Mouse (Mus musculus) WW6 (cell line): ENCODE measurements at regions not wholly inside any gene's neighbourhood (a gene's known extent, or its start where the extent isn't known, plus 50 kb on each side); places are given as distances from the start of the nearest gene placed in this dataset.

Source experiments
- DNase-seq: peaks from one replicate; pipeline ENCODE4 v3.0.0-alpha.2; 2013; ENCODE audit warnings: low read depth, low spot score

DNA sequence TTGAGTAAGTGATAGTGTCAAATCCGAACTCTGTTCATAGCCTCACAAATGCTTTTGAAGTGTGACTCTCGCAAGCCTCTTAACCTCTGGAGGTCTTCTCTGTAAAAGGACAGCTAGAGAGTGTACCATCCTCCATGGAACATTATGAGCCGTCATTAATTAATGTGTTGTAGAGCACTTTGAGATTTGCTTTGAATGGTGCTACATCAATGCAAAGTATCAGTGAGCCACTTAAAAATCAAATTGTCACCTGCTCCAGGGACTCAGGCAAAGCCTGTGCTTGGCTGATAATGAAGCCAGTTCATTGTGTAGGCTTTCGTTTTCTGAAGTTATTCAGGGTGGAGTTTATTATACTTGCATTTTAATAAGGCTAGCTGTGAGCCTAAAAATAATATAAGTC lies 801.8 kb upstream of the B3galt2 start:
- no peak for DNase-seq

DNA sequence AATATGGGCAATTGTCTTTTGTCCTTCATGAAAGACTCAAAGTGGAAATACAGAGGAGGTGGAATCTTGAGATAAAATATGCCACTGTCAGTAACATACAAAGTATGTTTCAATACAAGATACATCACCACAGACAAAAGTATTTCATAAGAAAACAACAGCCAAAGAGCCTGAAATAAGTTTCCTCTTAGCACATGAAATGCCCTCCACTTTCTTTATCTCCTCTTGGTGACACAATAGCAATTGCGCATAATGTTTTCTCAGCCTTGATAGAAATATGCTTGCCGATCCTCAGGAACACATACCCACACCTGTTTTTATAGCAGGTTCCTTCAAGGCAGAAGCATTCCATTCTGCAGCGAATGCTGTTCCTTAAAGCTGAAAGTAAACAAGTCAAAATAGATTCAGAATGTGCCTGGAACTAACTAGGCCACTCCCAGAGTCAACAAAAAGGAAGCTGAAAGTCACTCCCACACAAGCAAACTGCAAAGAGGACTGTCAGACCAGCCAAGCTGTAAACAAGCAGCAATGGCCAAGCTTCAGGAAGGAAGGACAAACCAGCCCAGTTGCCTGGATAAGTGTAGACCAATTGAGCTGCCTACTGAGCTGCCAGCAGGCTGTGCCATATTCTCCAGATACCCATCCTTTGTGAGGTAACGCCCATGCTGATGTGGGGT lies 773.3 kb upstream of the B3galt2 start:
- no peak for DNase-seq

DNA sequence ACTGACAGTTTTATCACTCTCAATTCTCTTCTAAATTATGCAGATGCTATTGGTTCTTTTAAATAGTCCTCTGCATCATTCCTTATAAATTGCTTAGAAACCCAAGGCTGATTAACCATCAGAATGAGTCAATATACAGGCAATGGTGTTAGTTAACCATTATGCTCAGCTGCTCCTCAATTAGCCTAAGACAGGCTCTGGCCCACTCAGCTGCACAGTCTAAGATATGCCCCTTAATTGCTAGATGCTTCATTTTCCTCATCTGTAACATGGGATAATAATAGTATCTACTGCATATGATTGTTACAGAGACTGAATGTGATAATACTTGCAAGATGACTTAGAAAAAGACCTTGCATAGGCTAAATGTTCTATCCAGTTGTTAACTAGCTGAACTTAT lies 748.6 kb upstream of the B3galt2 start:
- DNase-seq: no peak

DNA sequence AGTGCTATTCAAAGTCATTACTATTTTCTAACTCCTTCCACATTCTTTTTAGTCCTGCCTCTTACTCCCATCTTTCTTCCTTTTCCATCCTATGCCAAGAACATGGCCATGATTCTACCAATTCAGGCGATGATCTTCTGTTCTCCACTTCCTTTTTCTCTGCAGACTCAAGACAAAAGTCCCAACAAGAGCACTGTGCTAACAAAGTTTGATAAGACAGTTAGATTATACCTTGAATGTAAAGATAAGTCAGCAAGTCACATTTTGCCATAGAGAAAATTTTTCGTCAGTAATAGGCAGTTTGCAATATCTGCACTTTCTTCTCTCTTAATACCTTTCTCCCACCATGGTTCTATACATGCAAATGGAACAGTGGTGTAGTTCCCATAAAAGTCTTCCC lies 747.3 kb upstream of the B3galt2 start:
- DNase-seq: no peak

DNA sequence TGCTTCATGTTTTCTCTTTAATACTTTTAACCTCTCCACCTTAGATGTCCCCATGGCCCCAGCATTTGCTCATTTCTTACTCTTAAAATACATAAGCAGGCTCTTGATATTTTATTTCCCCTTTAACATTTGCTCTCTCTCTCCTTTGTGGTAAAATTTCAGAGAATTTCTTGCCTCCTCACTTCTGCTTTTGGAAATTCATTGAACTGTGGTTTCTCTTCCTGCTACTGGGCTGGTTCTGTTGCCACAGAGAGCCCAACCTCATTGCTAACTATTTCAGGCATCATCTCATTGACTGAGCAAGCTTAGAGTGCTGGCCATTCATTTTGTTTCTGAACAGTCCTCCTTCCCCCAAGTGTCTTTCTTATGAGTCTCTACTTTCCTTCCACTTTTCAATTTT lies 746.3 kb upstream of the B3galt2 start:
- no peak for DNase-seq

DNA sequence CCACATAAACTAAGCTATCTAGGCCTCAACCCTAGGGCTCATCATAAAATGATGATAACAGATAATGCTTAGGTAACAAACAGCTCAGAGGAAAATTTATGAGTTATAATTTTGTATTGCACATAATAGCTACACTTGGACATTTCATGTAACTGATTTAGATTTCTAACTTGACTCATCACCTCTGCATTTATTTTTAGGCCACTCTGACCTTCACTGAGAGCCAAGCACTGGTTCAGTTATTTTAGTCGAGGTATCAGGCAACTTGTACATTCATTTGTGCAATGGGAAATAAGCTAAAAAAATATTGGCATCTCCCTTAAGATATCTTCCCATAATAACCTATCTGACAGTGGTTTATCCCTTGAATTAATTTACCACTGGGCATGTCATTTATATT lies 745.4 kb upstream of the B3galt2 start:
- DNase-seq: no peak

DNA sequence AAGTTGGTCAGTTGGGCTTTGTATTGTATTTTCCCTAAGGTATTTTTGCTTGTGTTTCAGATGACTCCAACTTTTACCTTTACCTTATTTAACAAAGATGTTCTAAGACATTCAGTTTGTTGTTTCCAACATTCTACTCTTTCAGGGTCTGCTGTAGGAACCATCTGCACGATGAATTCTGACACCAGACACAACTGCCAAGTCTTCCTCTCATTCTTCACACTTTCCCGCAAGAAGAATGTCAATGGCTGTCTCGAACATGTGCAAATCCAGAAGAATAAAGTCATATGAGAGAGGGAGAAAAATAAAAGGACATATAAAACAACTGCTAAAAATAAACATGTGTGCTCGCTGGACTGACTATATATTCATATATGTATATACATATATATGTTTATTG lies 730.6 kb upstream of the B3galt2 start:
- no peak for DNase-seq

DNA sequence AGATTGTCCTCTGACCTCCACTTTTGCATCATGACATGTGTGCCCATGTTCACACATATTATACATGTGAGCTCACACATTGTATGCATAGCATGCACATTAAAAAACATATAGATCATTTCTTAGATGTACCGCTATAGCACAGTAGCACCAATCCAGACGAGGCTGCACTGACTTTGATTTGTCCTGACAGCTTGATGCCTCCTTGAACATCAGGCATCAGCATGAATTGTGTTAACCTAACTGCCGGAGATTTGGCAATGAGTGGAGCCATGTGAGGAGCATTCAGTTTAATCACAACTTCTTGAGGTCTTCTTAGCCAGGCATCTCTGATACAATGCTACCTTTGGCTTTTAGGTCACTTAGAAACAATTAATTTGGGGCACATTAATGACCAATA lies 683.8 kb upstream of the B3galt2 start:
- no peak for DNase-seq

DNA sequence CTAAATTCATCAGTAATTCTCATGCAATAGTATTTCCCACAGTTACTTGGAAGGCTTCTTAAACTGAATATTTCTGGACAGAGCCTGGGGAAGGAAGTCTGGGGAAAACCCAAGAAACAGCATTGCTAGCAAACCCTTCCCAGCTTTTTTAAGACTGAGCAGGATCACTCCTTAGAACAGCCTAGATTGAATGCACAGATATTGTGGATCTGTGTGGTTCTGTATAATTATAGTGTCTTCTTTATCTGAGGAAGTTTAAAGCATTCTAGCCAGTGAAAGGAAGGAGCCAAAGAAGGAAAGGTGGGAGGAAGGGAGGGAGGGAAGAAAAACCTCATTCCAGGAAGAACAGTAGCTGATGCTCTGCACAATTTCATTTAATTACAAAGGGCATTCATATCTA lies 669.0 kb upstream of the B3galt2 start:
- no peak for DNase-seq

DNA sequence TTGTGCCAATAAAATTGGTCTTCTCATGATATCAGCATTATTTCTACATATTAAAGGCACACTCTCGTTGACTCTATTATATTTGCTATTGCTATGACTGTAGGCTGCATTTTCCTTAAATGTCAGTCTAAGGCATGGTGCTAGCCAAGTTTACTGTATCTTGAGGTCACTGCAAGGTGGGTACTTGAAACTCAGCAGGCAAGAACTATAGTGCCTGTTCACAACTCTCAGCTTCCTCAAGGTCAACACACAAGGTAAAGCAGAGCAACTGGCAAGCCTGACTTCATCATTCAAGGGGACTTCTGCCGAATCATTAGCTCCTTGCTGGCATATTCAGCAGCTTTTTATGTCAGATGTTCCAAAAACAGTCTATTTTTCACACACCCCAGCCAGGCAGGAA lies 667.1 kb upstream of the B3galt2 start:
- no peak for DNase-seq

DNA sequence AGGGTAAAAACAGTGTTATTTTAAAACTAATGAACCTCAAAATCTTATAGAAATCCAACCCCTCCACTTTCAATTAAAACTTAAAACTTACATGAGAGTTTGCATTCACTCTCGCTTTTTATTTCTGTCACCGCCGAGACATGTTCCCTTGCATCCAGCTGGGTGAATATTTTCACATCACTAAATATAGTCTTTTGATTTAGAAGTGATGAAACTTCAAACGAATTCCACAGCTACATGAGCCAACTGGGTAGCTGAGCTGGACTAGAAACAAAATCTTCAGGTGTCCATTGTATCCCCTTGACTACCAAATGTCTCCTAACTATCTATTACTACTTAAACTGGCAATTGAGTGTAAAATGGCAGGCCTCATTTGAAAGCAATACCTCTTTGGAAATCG lies 657.5 kb upstream of the B3galt2 start:
- no peak for DNase-seq

DNA sequence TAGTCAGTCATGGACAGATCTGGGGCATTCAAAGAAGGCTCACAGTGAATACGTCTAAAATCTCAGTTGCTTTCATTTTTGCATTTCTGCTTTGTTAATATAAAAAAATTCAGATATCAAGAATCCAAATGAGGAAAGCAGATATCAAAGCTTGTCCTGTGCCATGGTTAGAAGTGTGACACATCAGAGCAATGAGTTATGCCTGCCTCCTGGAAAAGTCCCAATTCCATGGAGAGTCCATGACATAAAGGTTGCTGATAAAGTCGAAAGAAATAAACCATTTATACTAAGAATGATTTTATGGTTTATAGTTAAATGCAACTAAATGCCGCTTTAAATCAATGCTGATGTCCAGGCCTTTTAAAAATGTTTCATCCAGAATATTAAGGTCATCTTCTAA lies 656.8 kb upstream of the B3galt2 start:
- no peak for DNase-seq

DNA sequence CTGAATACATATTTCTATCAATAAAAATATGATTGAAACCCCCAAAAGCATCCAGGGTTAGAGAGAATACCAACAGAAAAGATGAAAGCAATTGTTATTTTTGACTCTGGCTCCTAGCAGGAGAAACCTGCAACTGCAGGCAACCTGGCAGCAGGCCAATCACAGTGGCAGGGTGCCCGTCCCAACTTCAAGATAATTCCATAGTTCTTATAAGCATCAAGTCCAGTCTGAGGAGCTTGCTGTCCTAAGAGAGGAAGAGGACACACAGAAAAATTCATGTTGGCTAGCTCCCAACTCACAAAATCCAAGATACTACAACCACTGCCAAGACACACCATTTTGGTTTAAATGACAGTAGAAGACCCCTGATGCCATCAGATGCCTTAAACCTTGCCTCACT lies 654.9 kb upstream of the B3galt2 start:
- no peak for DNase-seq

DNA sequence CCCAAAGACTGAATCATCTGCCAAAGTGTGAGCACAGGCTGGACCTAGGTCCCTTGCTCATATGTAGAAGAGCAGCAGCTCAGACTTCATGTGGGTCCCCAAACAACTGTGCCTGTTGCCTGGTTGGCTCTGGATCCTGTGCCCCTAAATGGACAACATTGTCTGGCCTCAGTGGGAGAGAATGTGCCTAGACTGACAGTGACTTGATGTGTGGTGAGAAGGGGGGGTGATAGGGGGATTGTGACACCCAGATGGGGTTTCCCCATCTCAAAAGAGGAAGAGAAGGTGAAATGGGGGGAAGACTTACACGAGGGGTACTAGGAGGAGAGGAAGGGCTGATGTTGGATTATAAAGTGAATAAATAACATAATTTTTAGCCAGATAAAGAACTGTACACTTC lies 640.2 kb upstream of the B3galt2 start:
- DNase-seq: no peak

DNA sequence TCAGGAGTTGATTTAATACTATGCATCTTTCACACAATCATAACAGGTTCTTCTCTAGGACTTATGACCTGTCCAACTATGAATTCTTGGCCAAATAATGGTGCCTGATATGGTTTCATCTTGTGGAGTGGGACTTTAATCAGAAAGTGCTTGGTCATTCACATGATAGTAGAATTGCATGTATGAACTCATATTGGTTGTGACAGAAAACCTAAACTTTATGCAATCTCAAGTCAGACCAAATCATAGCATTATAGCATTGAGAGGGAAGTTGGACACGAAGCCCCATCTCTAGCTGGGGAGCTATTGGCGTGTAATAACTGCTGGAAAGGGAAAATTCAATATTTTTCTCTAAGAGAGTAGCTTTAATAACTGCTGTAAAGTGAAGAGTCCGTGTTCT lies 639.4 kb upstream of the B3galt2 start:
- no peak for DNase-seq

DNA sequence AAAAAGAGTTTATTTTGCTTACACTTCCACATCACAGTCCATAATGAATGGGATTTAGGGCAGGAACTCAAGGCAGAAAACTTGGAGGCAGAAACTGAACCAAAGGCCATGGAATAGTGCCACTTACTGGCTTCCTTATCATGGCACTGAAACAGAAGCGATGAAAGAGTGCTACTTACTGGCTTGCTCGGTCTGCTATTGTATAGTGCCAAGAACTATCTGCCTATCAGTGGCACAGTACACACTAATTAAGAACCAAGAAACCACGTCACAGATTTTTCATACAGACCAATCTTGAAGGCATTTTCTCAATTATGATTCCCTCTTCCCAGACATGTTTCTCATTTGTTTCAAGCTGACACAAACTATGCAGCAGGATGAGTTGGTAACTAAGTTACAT lies 634.4 kb upstream of the B3galt2 start:
- no peak for DNase-seq

DNA sequence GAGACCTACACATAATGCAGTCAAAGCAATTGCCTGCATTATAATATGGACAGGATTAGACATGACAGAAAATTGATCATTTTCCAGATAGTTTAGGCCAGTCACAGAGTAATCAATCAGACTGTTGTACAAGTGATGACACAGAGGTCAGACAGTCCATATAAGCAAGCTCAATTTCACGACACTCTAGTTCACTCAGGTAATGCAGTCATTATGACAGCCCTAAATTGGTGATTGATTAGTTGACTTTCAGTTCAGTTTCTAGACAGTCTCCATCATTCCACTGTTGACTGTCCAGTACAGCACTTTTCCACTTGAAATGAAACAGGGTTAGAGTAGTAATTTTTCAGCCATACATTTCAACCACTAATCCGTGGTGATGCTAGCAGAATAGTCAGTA lies 620.5 kb upstream of the B3galt2 start:
- DNase-seq: no peak

DNA sequence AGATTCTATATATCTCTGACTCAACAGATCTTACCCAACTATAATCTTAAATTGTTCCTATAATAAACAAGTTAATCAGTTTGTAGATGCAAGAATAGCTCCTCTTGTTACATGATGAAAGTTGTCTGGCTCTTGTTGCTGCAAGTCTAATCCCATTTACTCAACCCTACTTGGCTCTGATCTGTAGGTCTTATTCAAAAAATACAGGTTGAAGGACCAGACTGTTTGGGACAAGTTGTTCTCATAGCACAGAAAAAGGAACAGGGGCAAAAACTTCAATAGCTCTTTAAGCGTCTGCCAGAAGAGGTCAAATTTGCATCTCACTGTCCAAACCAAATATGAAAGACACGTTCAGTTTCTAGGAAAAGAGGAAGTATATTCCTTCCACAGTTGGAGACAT lies 587.3 kb upstream of the B3galt2 start:
- no peak for DNase-seq

DNA sequence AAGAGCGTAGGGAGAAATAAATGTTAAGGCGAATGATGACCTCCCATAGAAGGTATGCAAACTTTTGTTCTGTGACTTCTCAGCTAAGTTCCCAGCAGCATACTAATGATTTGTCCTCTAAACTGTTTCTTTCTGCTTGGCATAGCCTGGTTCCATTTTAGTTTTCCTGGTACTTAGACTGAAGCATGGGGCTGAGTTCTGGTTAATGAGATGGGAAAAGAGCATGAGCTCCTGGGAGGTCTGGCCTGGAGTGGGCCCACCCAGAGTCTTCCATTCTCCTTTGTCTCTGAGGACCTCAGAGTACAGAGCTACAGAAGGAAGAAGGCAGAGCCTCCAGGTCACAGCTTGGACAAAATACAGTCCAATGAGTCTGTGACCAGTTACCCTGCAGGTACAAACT lies 586.9 kb upstream of the B3galt2 start:
- DNase-seq: no peak

DNA sequence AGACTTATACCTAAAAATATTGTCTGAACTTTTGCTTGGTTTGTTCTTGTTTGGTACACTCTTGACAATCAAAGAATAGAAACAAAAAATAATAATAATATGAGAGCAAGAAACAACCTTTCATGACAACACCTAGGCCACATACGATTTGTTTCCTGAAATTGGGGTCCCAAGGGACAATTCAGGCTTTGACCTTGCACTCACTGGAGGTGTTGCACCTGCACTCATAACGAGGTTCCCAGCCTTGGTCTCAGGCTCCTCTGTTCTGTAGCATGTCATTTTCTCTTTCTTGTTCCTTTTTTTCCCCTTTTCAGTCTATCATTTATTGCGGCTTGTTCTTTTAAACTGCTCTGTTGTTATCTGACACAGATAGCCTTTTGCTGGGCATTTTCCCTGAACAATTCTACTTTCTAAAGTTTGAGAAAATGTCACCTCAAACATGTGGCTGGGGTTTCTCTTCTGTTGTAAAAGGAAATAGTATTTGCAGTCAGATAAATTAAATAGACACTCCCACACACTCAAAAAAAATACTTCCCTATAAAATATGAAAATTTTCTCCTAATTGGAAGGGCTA lies 585.9 kb upstream of the B3galt2 start:
- DNase-seq: no peak

DNA sequence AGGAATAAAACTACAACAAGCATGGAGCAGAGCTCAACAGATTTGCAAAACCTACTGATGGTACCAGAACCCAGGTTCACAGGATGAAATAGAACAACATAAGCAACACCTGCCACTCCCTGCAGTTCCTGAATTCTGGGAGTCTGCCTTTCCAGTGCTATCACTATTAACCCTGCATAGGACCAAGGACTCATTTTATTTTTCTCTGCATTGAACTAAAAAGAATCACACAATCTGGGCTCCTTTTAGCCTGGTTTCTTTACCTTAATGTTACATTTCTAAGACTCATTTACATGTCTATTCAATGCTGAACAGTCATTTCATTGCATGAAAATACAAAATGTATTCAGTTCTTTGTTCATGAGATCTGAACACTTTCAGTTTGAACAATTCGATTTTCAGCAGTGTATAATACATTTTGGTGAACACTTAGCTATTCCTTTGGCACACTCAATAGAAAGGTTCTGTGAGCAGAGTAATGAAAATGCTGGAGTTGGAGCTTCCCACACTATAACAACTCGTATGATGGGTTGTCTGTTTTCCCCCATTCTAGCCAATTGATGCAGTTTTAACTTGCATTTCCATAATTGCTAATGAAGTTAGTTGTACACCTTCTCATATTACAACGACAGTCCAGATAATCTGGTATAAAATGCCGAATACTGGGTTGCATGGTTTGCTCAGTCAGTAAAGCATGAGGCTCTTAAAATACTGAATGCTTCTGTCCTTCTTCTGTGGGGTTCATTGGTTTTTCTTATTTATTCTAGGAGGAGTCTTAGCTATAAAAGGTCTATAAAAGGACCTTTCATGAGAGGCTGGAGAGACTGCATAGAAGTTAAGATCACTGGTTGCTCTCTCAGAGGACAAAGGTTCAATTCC lies 579.5 kb upstream of the B3galt2 start:
- DNase-seq: no peak

DNA sequence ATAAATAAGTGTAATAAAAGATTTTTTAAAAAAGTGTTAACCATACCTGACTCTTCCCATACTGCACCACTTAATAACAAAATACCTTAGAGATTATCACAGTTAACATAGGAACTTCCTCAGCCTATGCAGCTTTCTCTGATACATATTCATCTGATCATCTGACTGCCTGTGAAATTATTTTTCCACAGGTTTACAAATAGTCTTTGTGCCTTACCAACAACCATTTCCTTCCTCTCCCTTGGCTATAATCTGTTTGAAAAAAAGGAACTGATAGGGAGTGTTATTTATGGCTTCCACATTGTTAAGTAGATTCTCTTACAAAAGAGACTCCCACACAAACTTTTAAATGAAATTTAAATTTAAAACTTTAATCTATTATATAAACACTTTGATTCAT lies 575.0 kb upstream of the B3galt2 start:
- DNase-seq: no peak

DNA sequence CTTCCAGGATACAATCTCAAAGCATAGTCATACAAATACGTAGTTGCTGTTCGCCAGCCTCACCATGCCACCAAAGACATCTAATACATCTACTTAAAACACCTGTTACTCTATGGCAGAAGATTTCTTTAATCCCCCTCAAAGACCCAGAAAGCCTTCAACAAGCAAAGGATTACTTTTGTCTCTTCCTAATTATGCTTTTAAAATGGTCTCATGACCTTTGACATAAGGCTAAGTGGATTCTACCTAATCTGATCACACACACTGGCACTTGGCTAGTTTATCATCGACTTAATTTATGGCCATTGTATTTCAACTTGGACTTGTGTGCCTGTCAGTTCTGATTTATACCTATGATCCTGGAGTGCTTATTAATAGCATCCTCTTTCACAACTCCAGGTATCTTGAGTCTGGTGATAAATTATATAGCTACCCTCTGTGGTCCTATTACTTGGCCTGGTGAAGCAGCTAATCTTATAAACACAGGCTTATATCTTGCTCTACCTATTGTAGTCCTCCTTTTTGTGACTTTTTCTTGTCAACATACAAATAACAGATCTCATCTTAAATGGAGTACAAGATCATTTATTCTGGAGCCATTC lies 568.6 kb upstream of the B3galt2 start:
- DNase-seq: no peak
